Mouse (Mus musculus): ENCODE measurements around the gene Rasa3. TPM values are rescaled to one million over a fixed set of nuclear protein-coding genes. Genes with fewer than 3 reads are reported as not detected.

Rasa3 gene
- 72.2 and 87.2 TPM in 2 replicates for polyA plus RNA-seq (2012; rRNA removed; ENCODE audit: low replicate concordance)

GRCm38 (mm10) chr8:13677413-13677883 lies at the start of gene Rasa3:
Gene Rasa3, minus strand, starts transcription at chr8:13677603.

GRCm38 (mm10) chr8:13705668-13706067 lies 28.3 kb upstream of the Rasa3 start, which contains the start of gene Cfap97d2:
Gene Cfap97d2, plus strand, starts transcription at chr8:13705889.

GRCm38 (mm10) chr8:13562118-13562517 lies 115.3 kb downstream of the Rasa3 start, which contains the start of gene 1700029H14Rik:
Gene 1700029H14Rik, minus strand, starts transcription at chr8:13562461.

Other genes starting within 250 kb of the Rasa3 start
- 15.5 and 19.5 TPM in 2 replicates for gene Tmem255b, start 242.4 kb downstream of the Rasa3 start, polyA plus RNA-seq (2012; rRNA removed; ENCODE audit: low replicate concordance)
- 194 and 224 TPM in 2 replicates for gene Gas6, start 183.1 kb downstream of the Rasa3 start, polyA plus RNA-seq (2012; rRNA removed; ENCODE audit: low replicate concordance)
- 0.13 TPM in 1 of 2 replicates, not detected in the other for gene 1700029H14Rik, start 115.1 kb downstream of the Rasa3 start, polyA plus RNA-seq (2012; rRNA removed; ENCODE audit: low replicate concordance)
- not detected in 2 replicates for gene Cfap97d2, start 28.3 kb upstream of the Rasa3 start, polyA plus RNA-seq (2012; rRNA removed; ENCODE audit: low replicate concordance)
- 35.8 and 46.5 TPM in 2 replicates for gene Cdc16, start 80.1 kb upstream of the Rasa3 start, polyA plus RNA-seq (2012; rRNA removed; ENCODE audit: low replicate concordance)
- gene Upf3a, start 108.0 kb upstream of the Rasa3 start, polyA plus RNA-seq (2012; rRNA removed; ENCODE audit: low replicate concordance) = 7.3 and 8.0 TPM in 2 replicates
- gene AF366264, start 160.8 kb upstream of the Rasa3 start, polyA plus RNA-seq (2012; rRNA removed; ENCODE audit: low replicate concordance) = not detected in 2 replicates
- 11.4 and 12.3 TPM in 2 replicates for gene Champ1, start 192.0 kb upstream of the Rasa3 start, polyA plus RNA-seq (2012; rRNA removed; ENCODE audit: low replicate concordance)
- 8.0 and 12.2 TPM in 2 replicates for gene Coprs, start 212.7 kb upstream of the Rasa3 start, polyA plus RNA-seq (2012; rRNA removed; ENCODE audit: low replicate concordance)

All from mammary gland, adult 2 months (tissue).